Mouse (Mus musculus) kidney, adult 2 months (tissue): ENCODE data around the gene Arpc3. TPM values are rescaled to one million over a fixed set of nuclear protein-coding genes. Genes with fewer than 3 reads are reported as not detected.

Experiments used
- DNase-seq: peaks from one replicate; pipeline ENCODE4 v3.0.0; 2021
- H3K27ac ChIP-seq: fragments of 200-500 bp; 2 replicates; pipeline ENCODE4 v1.5.1; 2012; ENCODE audit warnings: low read depth, low read length, control low read depth, inconsistent platforms; ENCODE audit not compliant: insufficient read depth
- H3K27me3 ChIP-seq: fragments of 200-500 bp; replicated peaks from 2 replicates; pipeline ENCODE4 v1.6.1; 2012; ENCODE audit warnings: mild to moderate bottlenecking, moderate library complexity, low read length, inconsistent platforms; ENCODE audit not compliant: control insufficient read depth, insufficient read depth
- H3K36me3 ChIP-seq: fragments of 200-500 bp; 2 replicates; pipeline ENCODE4 v1.6.1; 2012; ENCODE audit warnings: mild to moderate bottlenecking, moderate library complexity, low read length, inconsistent platforms; ENCODE audit not compliant: control insufficient read depth, insufficient read depth
- H3K4me1 ChIP-seq: fragments of 200-500 bp; 2 replicates; pipeline ENCODE4 v1.6.1; 2011; ENCODE audit warnings: low read length; ENCODE audit not compliant: control insufficient read depth, insufficient read depth
- H3K4me3 ChIP-seq: fragments of 200-500 bp; 2 replicates; pipeline ENCODE4 v1.5.1; 2011; ENCODE audit warnings: mild to moderate bottlenecking, low read depth, low read length, control low read depth; ENCODE audit not compliant: insufficient read depth
- CTCF ChIP-seq: fragments of 200-500 bp; conservative IDR thresholded peaks from 2 replicates; pipeline ENCODE4 v1.5.1; 2011; ENCODE audit warnings: low read depth, mild to moderate bottlenecking, control low read depth, low read length, moderate library complexity, mixed read lengths; ENCODE audit not compliant: insufficient read depth, insufficient read length
- POLR2A ChIP-seq: fragments of 200-500 bp; IDR thresholded peaks from one replicate; pipeline ENCODE4 v1.6.1; 2011; ENCODE audit warnings: low read depth, low read length, control low read depth
- WGBS: fragments of 180-500 bp; shearing (Covaris S2); methylation state at CpG from one replicate; pipeline ENCODE4 v1.1.7; 2018; 5-methylcytosine and 5-hydroxymethylcytosine counted together
- polyA plus RNA-seq: library from polyadenylated mRNA; depleted of rRNA; stranded (reverse); fragments of >200 nt; gene quantifications from 2 replicates; pipeline ENCODE4 v1.2.3, GENCODE M21; 2012

Gene Arpc3
- polyA plus RNA-seq, 1 experiment = 195 TPM

DNA sequence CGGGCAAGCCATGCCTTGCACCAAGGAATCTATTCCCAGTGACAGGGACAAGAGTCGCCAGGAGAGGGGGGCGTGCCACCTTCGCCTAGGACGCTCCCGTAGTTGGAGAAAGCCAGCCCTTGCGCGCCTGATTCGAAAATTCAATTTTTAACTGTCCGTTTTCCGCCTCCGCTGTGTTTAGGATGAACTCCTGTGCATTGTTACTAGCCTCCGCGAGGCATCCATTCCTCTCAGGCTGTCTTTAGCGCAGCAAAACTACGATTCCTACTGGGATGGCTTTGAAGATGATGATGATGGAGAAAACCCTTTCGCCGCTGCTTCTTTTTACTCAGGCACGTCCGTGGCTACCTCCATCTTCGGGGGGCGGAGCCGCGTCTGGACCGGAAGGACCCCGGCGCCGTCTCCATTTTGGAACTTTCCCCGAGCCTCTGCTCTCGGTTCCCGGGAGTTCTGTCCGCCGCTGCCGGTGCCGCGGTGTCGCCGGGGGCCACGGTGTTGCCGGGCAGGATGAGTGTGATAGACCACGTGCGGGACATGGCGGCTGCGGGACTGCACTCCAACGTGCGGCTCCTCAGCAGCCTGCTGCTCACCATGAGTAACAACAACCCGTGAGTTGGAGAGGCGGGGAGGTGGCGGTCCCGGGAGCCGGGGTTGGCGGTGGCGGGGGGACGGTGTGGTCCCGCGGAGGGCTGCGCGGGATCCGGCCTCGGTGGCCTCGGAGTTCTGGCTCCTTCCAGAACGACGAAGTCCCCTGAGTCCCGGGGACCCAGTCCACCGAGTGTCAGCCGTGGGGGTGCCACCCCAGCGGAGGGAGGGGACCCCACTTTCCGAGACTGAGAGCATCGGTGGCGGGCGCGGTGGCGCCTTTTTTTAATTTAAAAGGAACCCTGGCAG is 30.6 kb downstream of the Arpc3 start:
- 0 out of 2 replicates have a peak, but pooled peaks have one; percentile 17 for TF ChIP-seq CTCF
- no peak for TF ChIP-seq POLR2A
- no peaks in the 10 kb centered on the region for H3K27me3 ChIP-seq
- H3K27ac ChIP-seq = peak overlapping the region; percentile 88
- H3K36me3 ChIP-seq = no peaks in the 10 kb centered on the region
- under 1% methylated on average over 73 of the region's 73 CpGs for WGBS
- H3K4me1 ChIP-seq = peaks cover 5% of the 10 kb centered on the region; the same call in 1 of the 2 replicates
- peak overlapping the region; percentile 98 for H3K4me3 ChIP-seq
- DNase-seq = peak; percentile 94

DNA sequence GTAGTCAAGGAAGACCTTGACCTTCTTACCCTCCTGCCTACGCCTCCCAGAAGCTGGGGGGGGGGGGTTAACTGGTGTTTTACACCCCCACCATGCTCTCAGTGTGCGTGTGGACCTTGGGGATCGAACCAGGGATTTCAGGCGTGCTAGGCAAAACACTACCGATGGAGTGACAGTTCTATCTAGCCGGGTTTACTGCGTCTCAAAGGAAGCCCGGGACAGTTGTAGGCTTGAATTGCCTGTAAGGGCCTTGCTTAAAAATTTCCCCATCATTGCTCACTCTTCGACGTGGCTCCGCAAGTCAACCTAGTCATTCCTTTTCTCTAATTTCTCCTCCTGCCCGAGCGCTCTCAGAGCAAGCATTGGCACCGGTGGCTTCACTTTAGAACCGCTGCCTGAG is 31.4 kb downstream of the Arpc3 start:
- WGBS = 10% methylated on average over 15 of the region's 15 CpGs
- no peaks in the 10 kb centered on the region for H3K27me3 ChIP-seq
- peaks cover 5% of the 10 kb centered on the region; the same call in 1 of the 2 replicates for H3K4me1 ChIP-seq
- TF ChIP-seq POLR2A = no peak
- TF ChIP-seq CTCF = no peak
- DNase-seq = no peak
- H3K27ac ChIP-seq = 0 out of 2 replicates have a peak overlapping the region, but pooled peaks have one; percentile 16
- no peaks in the 10 kb centered on the region for H3K36me3 ChIP-seq
- H3K4me3 ChIP-seq = peak overlapping the region; percentile 98

- Histone ChIP-seq H3K36me3 (peaks cover 1% of the 10 kb centered on the region; the same call in 1 of the 2 replicates), H3K27me3 (no peaks in the 10 kb centered on the region), H3K27ac (no peak overlapping the region), H3K4me3 (no peak overlapping the region), H3K4me1 (peaks cover 5% of the 10 kb centered on the region; the same call in 1 of the 2 replicates)
- TF ChIP-seq POLR2A (no peak), CTCF (no peak)
- DNase-seq = no peak
- 30% methylated on average over 2 of the region's 2 CpGs for WGBS
These were observed 33.9 kb downstream of the Arpc3 start for GRCm38 (mm10) chr5:122425550-122425949.

DNA sequence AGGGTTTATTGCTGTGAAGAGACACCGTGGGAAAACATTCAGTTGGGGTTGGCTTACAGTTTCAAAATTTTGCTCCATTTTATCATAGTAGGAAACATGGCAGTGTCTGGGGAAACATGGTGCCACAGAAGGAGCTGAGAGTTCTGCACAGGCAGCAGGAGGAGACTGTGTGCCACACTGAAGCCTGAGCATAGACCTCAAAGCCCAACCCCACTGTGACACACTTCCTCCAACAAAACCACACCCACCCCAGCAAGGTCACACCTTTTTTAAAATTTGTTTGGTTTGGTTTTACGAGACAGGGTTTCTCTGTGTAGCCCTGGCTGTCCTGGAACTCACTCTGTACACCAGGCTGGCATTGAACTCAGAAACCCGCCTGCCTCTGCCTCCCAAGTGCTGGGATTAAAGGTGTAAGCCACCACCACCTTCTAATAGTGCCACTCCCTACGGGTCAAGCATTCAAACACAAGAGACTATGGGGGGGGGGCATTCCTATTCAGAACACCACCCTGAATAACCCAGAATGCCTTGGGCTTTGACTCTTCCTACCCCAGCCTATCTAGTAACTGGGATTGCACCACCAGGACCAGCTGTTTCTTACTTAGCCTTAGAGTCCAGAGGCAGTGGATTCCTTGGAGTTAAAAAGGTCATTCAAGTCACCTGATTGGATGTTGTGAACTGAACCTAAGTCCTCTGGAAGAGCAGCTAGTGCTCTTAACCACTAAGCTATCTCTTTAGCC is 38.5 kb downstream of the Arpc3 start:
- WGBS = 92% methylated on average over 4 of the region's 4 CpGs
- TF ChIP-seq POLR2A (no peak), CTCF (no peak)
- H3K4me1 ChIP-seq = no peaks in the 10 kb centered on the region; the same call in 1 of the 2 replicates
- DNase-seq = no peak
- no peaks in the 10 kb centered on the region for H3K27me3 ChIP-seq
- no peak overlapping the region for H3K4me3 ChIP-seq
- H3K36me3 ChIP-seq = peaks cover 9% of the 10 kb centered on the region; the same call in 1 of the 2 replicates
- no peak overlapping the region for H3K27ac ChIP-seq

- no peaks in the 10 kb centered on the region; the same call in 1 of the 2 replicates for H3K4me1 ChIP-seq
- peak overlapping the region; percentile 31 for H3K27ac ChIP-seq
- H3K27me3 ChIP-seq = no peaks in the 10 kb centered on the region
- TF ChIP-seq CTCF (no peak), POLR2A (no peak)
- peaks cover 12% of the 10 kb centered on the region for H3K36me3 ChIP-seq
- WGBS = 78% methylated on average over 8 of the region's 8 CpGs
- H3K4me3 ChIP-seq = no peak overlapping the region
- no peak for DNase-seq
These were observed 39.5 kb downstream of the Arpc3 start for GRCm38 (mm10) chr5:122431221-122431620.

DNA sequence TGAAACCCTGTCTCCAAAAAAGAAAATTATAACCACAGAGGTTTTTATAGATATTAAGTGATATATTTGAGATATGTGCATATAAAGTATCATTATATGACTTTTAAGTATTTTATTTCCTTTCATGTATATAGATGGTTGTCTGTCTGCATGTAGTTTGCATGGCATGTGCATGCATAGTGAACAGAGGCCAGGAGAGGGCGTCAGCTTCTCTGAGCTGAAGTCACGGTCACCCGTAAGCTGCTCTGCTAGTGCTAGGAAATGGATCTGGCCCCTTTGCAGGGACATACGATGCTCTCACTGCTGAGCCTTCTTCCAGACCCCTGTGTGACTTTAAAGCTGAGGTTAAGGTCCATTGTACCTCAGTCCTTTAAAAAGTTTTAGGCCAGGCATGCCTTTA is 42.9 kb downstream of the Arpc3 start:
- H3K4me1 ChIP-seq = no peaks in the 10 kb centered on the region; the same call in 1 of the 2 replicates
- WGBS = 75% methylated on average over 4 of the region's 4 CpGs
- no peak overlapping the region for H3K4me3 ChIP-seq
- peaks cover 11% of the 10 kb centered on the region for H3K36me3 ChIP-seq
- H3K27me3 ChIP-seq = no peaks in the 10 kb centered on the region
- TF ChIP-seq POLR2A (no peak), CTCF (peak; percentile 44)
- no peak overlapping the region for H3K27ac ChIP-seq
- no peak for DNase-seq
